Mouse (Mus musculus) MEL (cell line): ENCODE measurements around the gene Mettl7b. TPM values are rescaled to one million over a fixed set of nuclear protein-coding genes. Genes with fewer than 3 reads are reported as not detected.

Experiments used
- DNase-seq: peaks from one replicate; pipeline ENCODE4 v3.0.0; 2011; ENCODE audit warnings: low read depth, low spot score
- H3K27ac ChIP-seq: 2 replicates; pipeline ENCODE4 v1.5.1; 2012; ENCODE audit warnings: low read depth, mild to moderate bottlenecking, control low read depth, low read length, moderate library complexity; ENCODE audit not compliant: control insufficient read depth
- H3K27me3 ChIP-seq, 2 experiments: fragments of 150-350 bp in 1 of 2; sonication (generic) in 1 of 2; 2 replicates each; pipeline ENCODE4 v1.6.1; 2012; ENCODE audit warnings: low read length in 2 of 2, mild to moderate bottlenecking in 2 of 2, improper control_type of control experiment in 1 of 2, moderate library complexity in 1 of 2; ENCODE audit not compliant: insufficient read depth in 2 of 2, control insufficient read depth in 1 of 2
- H3K36me3 ChIP-seq, 2 experiments: 2 replicates each; pipeline ENCODE4 v1.6.1; 2012 to 2014; ENCODE audit warnings: low read length in 2 of 2, improper control_type of control experiment in 1 of 2, inconsistent platforms in 1 of 2, mild to moderate bottlenecking in 1 of 2; ENCODE audit not compliant: insufficient read depth in 2 of 2, control insufficient read depth in 1 of 2
- H3K4me1 ChIP-seq, 2 experiments: fragments of 150-350 bp in 1 of 2; sonication (generic) in 1 of 2; 2 replicates each; pipeline ENCODE4 v1.6.1; 2012; ENCODE audit warnings: low read length in 2 of 2, improper control_type of control experiment in 1 of 2, mild to moderate bottlenecking in 1 of 2; ENCODE audit not compliant: insufficient read depth in 2 of 2, control insufficient read depth in 1 of 2
- H3K4me3 ChIP-seq, 2 experiments: fragments of 150-350 bp in 1 of 2; sonication (generic) in 1 of 2; 2 replicates each; pipeline ENCODE4 v1.5.1; 2012; ENCODE audit warnings: low read depth in 2 of 2, low read length in 2 of 2, mild to moderate bottlenecking in 2 of 2, moderate library complexity in 2 of 2, control low read depth in 1 of 2, improper control_type of control experiment in 1 of 2; ENCODE audit not compliant: control insufficient read depth in 1 of 2, insufficient read depth in 1 of 2
- H3K79me2 ChIP-seq: 2 replicates; pipeline ENCODE4 v1.6.1; 2012; ENCODE audit warnings: mild to moderate bottlenecking, low read length, moderate library complexity; ENCODE audit not compliant: control insufficient read depth, poor library complexity, insufficient read depth
- H3K9ac ChIP-seq: 2 replicates; pipeline ENCODE4 v1.6.1; 2012; ENCODE audit warnings: low read depth, mild to moderate bottlenecking, control low read depth, low read length, moderate library complexity; ENCODE audit not compliant: control insufficient read depth, poor library complexity, severe bottlenecking
- H3K9me3 ChIP-seq: fragments of 150-350 bp; sonication (generic); replicated peaks from 2 replicates; pipeline ENCODE4 v1.6.1; 2012; ENCODE audit warnings: mild to moderate bottlenecking, low read length, improper control_type of control experiment, moderate library complexity; ENCODE audit not compliant: insufficient read depth
- CHD1 ChIP-seq: IDR thresholded peaks from 2 replicates; pipeline ENCODE4 v1.6.1; 2012; ENCODE audit warnings: low read depth, mild to moderate bottlenecking, inconsistent platforms, low read length, improper control_type of control experiment
- E2F4 ChIP-seq: IDR thresholded peaks from 2 replicates; pipeline ENCODE4 v1.6.1; 2011; ENCODE audit warnings: low read depth, low read length, improper control_type of control experiment, borderline replicate concordance
- ELF1 ChIP-seq: IDR thresholded peaks from 2 replicates; pipeline ENCODE4 v1.6.1; 2014; ENCODE audit warnings: low read depth, mild to moderate bottlenecking, inconsistent platforms, low read length, improper control_type of control experiment, moderate library complexity
- GABPA ChIP-seq: IDR thresholded peaks from 2 replicates; pipeline ENCODE4 v1.6.1; 2012; ENCODE audit warnings: low read depth, mild to moderate bottlenecking, inconsistent platforms, low read length, improper control_type of control experiment, moderate library complexity
- HCFC1 ChIP-seq: IDR thresholded peaks from 2 replicates; pipeline ENCODE4 v1.6.1; 2012; ENCODE audit warnings: low read depth, mild to moderate bottlenecking, inconsistent platforms, low read length, improper control_type of control experiment, moderate library complexity
- KAT2A ChIP-seq: conservative IDR thresholded peaks from 2 replicates; pipeline ENCODE4 v1.6.1; 2012; ENCODE audit warnings: low read depth, low read length, improper control_type of control experiment, inconsistent platforms
- MAFK ChIP-seq: IDR thresholded peaks from 2 replicates; pipeline ENCODE4 v1.6.1; 2011; ENCODE audit warnings: low read depth, mild to moderate bottlenecking, low read length, improper control_type of control experiment, borderline replicate concordance
- MAX ChIP-seq: IDR thresholded peaks from 2 replicates; pipeline ENCODE4 v1.6.1; 2011; ENCODE audit warnings: low read length, improper control_type of control experiment
- MEF2A ChIP-seq: IDR thresholded peaks from 2 replicates; pipeline ENCODE4 v1.6.1; 2014; ENCODE audit warnings: low read depth, mild to moderate bottlenecking, inconsistent platforms, low read length, improper control_type of control experiment; ENCODE audit not compliant: poor library complexity, insufficient replicate concordance, severe bottlenecking; ENCODE audit errors: extremely low read depth
- NRF1 ChIP-seq: IDR thresholded peaks from 2 replicates; pipeline ENCODE4 v1.6.1; 2014; ENCODE audit warnings: low read depth, mild to moderate bottlenecking, inconsistent platforms, low read length, improper control_type of control experiment, moderate library complexity; ENCODE audit not compliant: poor library complexity, insufficient read depth, severe bottlenecking
- SIN3A ChIP-seq: IDR thresholded peaks from 2 replicates; pipeline ENCODE4 v1.6.1; 2012; ENCODE audit warnings: low read length, improper control_type of control experiment, inconsistent platforms
- UBTF ChIP-seq: IDR thresholded peaks from 2 replicates; pipeline ENCODE4 v1.6.1; 2012; ENCODE audit warnings: low read depth, mild to moderate bottlenecking, inconsistent platforms, low read length, improper control_type of control experiment, moderate library complexity, borderline replicate concordance; ENCODE audit not compliant: insufficient read depth
- USF1 ChIP-seq: IDR thresholded peaks from 2 replicates; pipeline ENCODE4 v1.6.1; 2014; ENCODE audit warnings: low read depth, mild to moderate bottlenecking, inconsistent platforms, low read length, improper control_type of control experiment, moderate library complexity
- ZC3H11A ChIP-seq: IDR thresholded peaks from 2 replicates; pipeline ENCODE4 v1.6.1; 2012; ENCODE audit warnings: low read depth, mild to moderate bottlenecking, inconsistent platforms, low read length, improper control_type of control experiment
- ZMIZ1 ChIP-seq: IDR thresholded peaks from 2 replicates; pipeline ENCODE4 v1.6.1; 2012; ENCODE audit warnings: low read depth, mild to moderate bottlenecking, inconsistent platforms, low read length, improper control_type of control experiment, moderate library complexity
- ZNF384 ChIP-seq: IDR thresholded peaks from 2 replicates; pipeline ENCODE4 v1.6.1; 2012; ENCODE audit warnings: low read depth, mild to moderate bottlenecking, inconsistent platforms, low read length, improper control_type of control experiment
- polyA plus RNA-seq, 2 experiments: library from polyadenylated mRNA; stranded (reverse) in 1 of 2; unstranded in 1 of 2; fragments of >175 nt in 1 of 2; fragments of >200 nt in 1 of 2; gene quantifications; 2 replicates each; pipeline versions ENCODE4 v1.2.1 to v1.2.4; 2012; ENCODE audit warnings: low replicate concordance in 2 of 2, low read depth in 1 of 2; ENCODE audit not compliant: insufficient read length in 2 of 2, insufficient read depth in 1 of 2, missing spikeins in 1 of 2
- total RNA-seq: library from RNA; depleted of rRNA; stranded (reverse); fragments of 300-350 nt; gene quantifications from 2 replicates; pipeline ENCODE4 v1.2.3, GENCODE M21; 2012

The Mettl7b gene
- total and polyA plus RNA-seq, 3 experiments, result not detected

GRCm38 (mm10) chr10:128938457-128938856 is 22.3 kb downstream of the Mettl7b start:
- H3K27me3 ChIP-seq, result peaks cover 0 to 5% of the 10 kb centered on the region in 2 experiments; a peak in 2 of 4 replicates
- no peaks in the 10 kb centered on the region for H3K9me3 ChIP-seq
- H3K27ac ChIP-seq, result no peak overlapping the region
- no peaks in the 10 kb centered on the region for H3K4me1 ChIP-seq
- H3K79me2 ChIP-seq, result no peaks in the 10 kb centered on the region
- H3K9ac ChIP-seq, result no peak overlapping the region
- H3K36me3 ChIP-seq, result no peaks in the 10 kb centered on the region
- TF ChIP-seq MAFK (no peak), MEF2A (no peak), ZC3H11A (no peak), CHD1 (no peak), NRF1 (no peak), KAT2A (no peak), ELF1 (no peak), MAX (no peak), USF1 (no peak), GABPA (no peak), E2F4 (no peak), ZNF384 (no peak), SIN3A (no peak), ZMIZ1 (no peak)
- no peak for DNase-seq
- no peak overlapping the region for H3K4me3 ChIP-seq

GRCm38 (mm10) chr10:128937756-128938390 is 22.9 kb downstream of the Mettl7b start:
- Histone ChIP-seq H3K4me1 (no peaks in the 10 kb centered on the region), H3K36me3 (no peaks in the 10 kb centered on the region), H3K9me3 (no peaks in the 10 kb centered on the region), H3K9ac (no peak overlapping the region), H3K4me3 (no peak overlapping the region), H3K27ac (no peak overlapping the region), H3K79me2 (no peaks in the 10 kb centered on the region), H3K27me3 (peaks cover 0 to 5% of the 10 kb centered on the region in 2 experiments; a peak in 2 of 4 replicates)
- no peak for TF ChIP-seq KAT2A
- no peak for TF ChIP-seq UBTF
- no peak for TF ChIP-seq HCFC1
- no peak for DNase-seq
